Mouse (Mus musculus): ENCODE results near the gene Entpd1. TPM values are rescaled to one million over a fixed set of nuclear protein-coding genes. Genes with fewer than 3 reads are reported as not detected.

Gene Entpd1
- total and polyA plus RNA-seq, 3 experiments = 0.33 TPM; not detected in 2

- no peaks in the 10 kb centered on the region for H3K4me1 ChIP-seq (ENCODE audit: insufficient read depth, low read depth, low read length)
- ATAC-seq (ENCODE audit: extremely low read depth, insufficient number of reproducible peaks, low FRiP score, poor library complexity, severe bottlenecking) (no peak), DNase-seq (ENCODE audit: low spot score) (no peak)
- no peak for TF ChIP-seq GATA2 (IDR thresholded peaks at IDR 0.05; ENCODE audit: borderline replicate concordance, low read depth, low read length)
- TF ChIP-seq POLR2AphosphoS5 (IDR thresholded peaks at IDR 0.05; ENCODE audit: insufficient replicate concordance, low read depth, low read length) = no peak
- no peak for TF ChIP-seq CTCF (IDR thresholded peaks at IDR 0.05; ENCODE audit: low read depth, low read length)
- TF ChIP-seq GATA1 (IDR thresholded peaks at IDR 0.05; ENCODE audit: borderline replicate concordance, low read length) = no peak
- no peak overlapping the region for H3K4me3 ChIP-seq (ENCODE audit: low read depth, low read length)
- H3K27me3 ChIP-seq (ENCODE audit: insufficient read depth, low read length) = peaks cover 21% of the 10 kb centered on the region
- no peaks in the 10 kb centered on the region for H3K9me3 ChIP-seq (replicated peaks)
- no peaks in the 10 kb centered on the region for H3K36me3 ChIP-seq (replicated peaks)
These were observed 50.6 kb downstream of the Entpd1 start for GRCm38 (mm10) chr19:40662727-40663126.

GRCm38 (mm10) chr19:40665778-40666177 lies 53.6 kb downstream of the Entpd1 start:
- no peak overlapping the region for H3K4me3 ChIP-seq (ENCODE audit: low read depth, low read length)
- no peaks in the 10 kb centered on the region for H3K4me1 ChIP-seq (ENCODE audit: insufficient read depth, low read depth, low read length)
- H3K36me3 ChIP-seq (replicated peaks) = no peaks in the 10 kb centered on the region
- TF ChIP-seq POLR2AphosphoS5 (IDR thresholded peaks at IDR 0.05; ENCODE audit: insufficient replicate concordance, low read depth, low read length) (no peak), TAL1 (conservative IDR thresholded peaks at IDR 0.05; ENCODE audit: low read depth, low read length) (no peak), CTCF (IDR thresholded peaks at IDR 0.05; ENCODE audit: low read depth, low read length) (no peak), GATA1 (IDR thresholded peaks at IDR 0.05; ENCODE audit: borderline replicate concordance, low read length) (no peak), GATA2 (IDR thresholded peaks at IDR 0.05; ENCODE audit: borderline replicate concordance, low read depth, low read length) (no peak)
- H3K27me3 ChIP-seq (ENCODE audit: insufficient read depth, low read length) = peaks cover 10% of the 10 kb centered on the region
- H3K9me3 ChIP-seq (replicated peaks) = no peaks in the 10 kb centered on the region
- DNase-seq (ENCODE audit: low spot score) = no peak
- ATAC-seq (ENCODE audit: extremely low read depth, insufficient number of reproducible peaks, low FRiP score, poor library complexity, severe bottlenecking) = no peak

- Histone ChIP-seq H3K4me1 (ENCODE audit: insufficient read depth, low read depth, low read length) (no peaks in the 10 kb centered on the region), H3K27me3 (ENCODE audit: insufficient read depth, low read length) (peaks cover 5% of the 10 kb centered on the region), H3K9me3 (replicated peaks) (no peaks in the 10 kb centered on the region), H3K4me3 (ENCODE audit: low read depth, low read length) (no peak overlapping the region), H3K36me3 (replicated peaks) (no peaks in the 10 kb centered on the region)
- TF ChIP-seq POLR2AphosphoS5 (IDR thresholded peaks at IDR 0.05; ENCODE audit: insufficient replicate concordance, low read depth, low read length) = no peak
- TF ChIP-seq GATA1 (IDR thresholded peaks at IDR 0.05; ENCODE audit: borderline replicate concordance, low read length) = no peak
- no peak for TF ChIP-seq TAL1 (conservative IDR thresholded peaks at IDR 0.05; ENCODE audit: low read depth, low read length)
- TF ChIP-seq GATA2 (IDR thresholded peaks at IDR 0.05; ENCODE audit: borderline replicate concordance, low read depth, low read length) = no peak
- TF ChIP-seq CTCF (IDR thresholded peaks at IDR 0.05; ENCODE audit: low read depth, low read length) = no peak
- ATAC-seq (ENCODE audit: extremely low read depth, insufficient number of reproducible peaks, low FRiP score, poor library complexity, severe bottlenecking) (no peak), DNase-seq (ENCODE audit: low spot score) (no peak)
These were observed 54.9 kb downstream of the Entpd1 start for GRCm38 (mm10) chr19:40667111-40667510.

GRCm38 (mm10) chr19:40675329-40675728 lies 63.2 kb downstream of the Entpd1 start:
- Histone ChIP-seq H3K4me1 (ENCODE audit: insufficient read depth, low read depth, low read length) (peaks cover 9% of the 10 kb centered on the region), H3K4me3 (ENCODE audit: low read depth, low read length) (no peak overlapping the region), H3K36me3 (replicated peaks) (no peaks in the 10 kb centered on the region), H3K27me3 (ENCODE audit: insufficient read depth, low read length) (peaks cover 10% of the 10 kb centered on the region), H3K9me3 (replicated peaks) (no peaks in the 10 kb centered on the region)
- ATAC-seq (ENCODE audit: extremely low read depth, insufficient number of reproducible peaks, low FRiP score, poor library complexity, severe bottlenecking) (no peak), DNase-seq (ENCODE audit: low spot score) (no peak)
- TF ChIP-seq POLR2AphosphoS5 (IDR thresholded peaks at IDR 0.05; ENCODE audit: insufficient replicate concordance, low read depth, low read length) (no peak), TAL1 (conservative IDR thresholded peaks at IDR 0.05; ENCODE audit: low read depth, low read length) (no peak), GATA2 (IDR thresholded peaks at IDR 0.05; ENCODE audit: borderline replicate concordance, low read depth, low read length) (no peak), GATA1 (IDR thresholded peaks at IDR 0.05; ENCODE audit: borderline replicate concordance, low read length) (no peak)

GRCm38 (mm10) chr19:40678087-40678486 lies 65.9 kb downstream of the Entpd1 start:
- Histone ChIP-seq H3K4me3 (ENCODE audit: low read depth, low read length) (no peak overlapping the region), H3K36me3 (replicated peaks) (no peaks in the 10 kb centered on the region), H3K4me1 (ENCODE audit: insufficient read depth, low read depth, low read length) (peaks cover 9% of the 10 kb centered on the region), H3K27me3 (ENCODE audit: insufficient read depth, low read length) (peaks cover 8% of the 10 kb centered on the region), H3K9me3 (replicated peaks) (no peaks in the 10 kb centered on the region)
- TF ChIP-seq GATA1 (IDR thresholded peaks at IDR 0.05; ENCODE audit: borderline replicate concordance, low read length) = no peak
- no peak for TF ChIP-seq TAL1 (conservative IDR thresholded peaks at IDR 0.05; ENCODE audit: low read depth, low read length)
- no peak for TF ChIP-seq CTCF (IDR thresholded peaks at IDR 0.05; ENCODE audit: low read depth, low read length)
- TF ChIP-seq GATA2 (IDR thresholded peaks at IDR 0.05; ENCODE audit: borderline replicate concordance, low read depth, low read length) = no peak
- no peak for TF ChIP-seq POLR2AphosphoS5 (IDR thresholded peaks at IDR 0.05; ENCODE audit: insufficient replicate concordance, low read depth, low read length)
- DNase-seq (ENCODE audit: low spot score) = no peak
- no peak for ATAC-seq (ENCODE audit: extremely low read depth, insufficient number of reproducible peaks, low FRiP score, poor library complexity, severe bottlenecking)

- Histone ChIP-seq H3K36me3 (replicated peaks) (no peaks in the 10 kb centered on the region), H3K27me3 (ENCODE audit: insufficient read depth, low read length) (peaks cover 4% of the 10 kb centered on the region; the same call in 1 of the 2 replicates), H3K4me3 (ENCODE audit: low read depth, low read length) (no peak overlapping the region), H3K9me3 (replicated peaks) (no peaks in the 10 kb centered on the region), H3K4me1 (ENCODE audit: insufficient read depth, low read depth, low read length) (peaks cover 9% of the 10 kb centered on the region)
- ATAC-seq (ENCODE audit: extremely low read depth, insufficient number of reproducible peaks, low FRiP score, poor library complexity, severe bottlenecking) (no peak), DNase-seq (ENCODE audit: low spot score) (no peak)
- TF ChIP-seq CTCF (IDR thresholded peaks at IDR 0.05; ENCODE audit: low read depth, low read length) (no peak), TAL1 (conservative IDR thresholded peaks at IDR 0.05; ENCODE audit: low read depth, low read length) (no peak), GATA1 (IDR thresholded peaks at IDR 0.05; ENCODE audit: borderline replicate concordance, low read length) (no peak), GATA2 (IDR thresholded peaks at IDR 0.05; ENCODE audit: borderline replicate concordance, low read depth, low read length) (no peak), POLR2AphosphoS5 (IDR thresholded peaks at IDR 0.05; ENCODE audit: insufficient replicate concordance, low read depth, low read length) (no peak)
These were observed 66.6 kb downstream of the Entpd1 start for GRCm38 (mm10) chr19:40678532-40679307.

All from G1E (cell line).